Mouse (Mus musculus) heart, postnatal 0 days (tissue): ENCODE data around the gene Car2. TPM values are rescaled to one million over a fixed set of nuclear protein-coding genes. Genes with fewer than 3 reads are reported as not detected.

Experiments
- ATAC-seq: fragments of 200-750 bp; cut with Nextera tagmentation; 2 replicates; pipeline ENCODE4 v1.8.0; 2017; ENCODE audit warnings: low read depth, moderate number of reproducible peaks, moderate library complexity; ENCODE audit not compliant: insufficient read depth
- DNase-seq: peaks from one replicate; pipeline ENCODE4 v3.0.0-alpha.2; 2016; ENCODE audit warnings: low spot score
- H3K27ac ChIP-seq: fragments of 300-500 bp; sonication (generic); 2 replicates; pipeline ENCODE4 v1.5.1; 2014; ENCODE audit warnings: low read depth, mild to moderate bottlenecking
- H3K27me3 ChIP-seq: fragments of 300-500 bp; sonication (generic); 2 replicates; pipeline ENCODE4 v1.6.1; 2014; ENCODE audit warnings: low read length, mixed read lengths; ENCODE audit not compliant: control insufficient read depth, insufficient read depth
- H3K36me3 ChIP-seq: fragments of 300-500 bp; sonication (generic); replicated peaks from 2 replicates; pipeline ENCODE4 v1.6.1; 2014; ENCODE audit warnings: low read length, mixed read lengths; ENCODE audit not compliant: control insufficient read depth, insufficient read depth
- H3K4me1 ChIP-seq: fragments of 300-500 bp; sonication (generic); 2 replicates; pipeline ENCODE4 v1.6.1; 2014; ENCODE audit warnings: antibody characterized with exemption; ENCODE audit not compliant: control insufficient read depth, insufficient read depth
- H3K4me2 ChIP-seq: fragments of 300-500 bp; sonication (generic); 2 replicates; pipeline ENCODE4 v1.6.1; 2014; ENCODE audit warnings: low read depth, mild to moderate bottlenecking, low read length, moderate library complexity
- H3K4me3 ChIP-seq: fragments of 300-500 bp; sonication (generic); 2 replicates; pipeline ENCODE4 v1.5.1; 2014; ENCODE audit warnings: low read depth, low read length
- H3K9ac ChIP-seq: fragments of 300-500 bp; sonication (generic); replicated peaks from 2 replicates; pipeline ENCODE4 v1.6.1; 2014; ENCODE audit warnings: low read depth, low read length, mixed read lengths
- H3K9me3 ChIP-seq: fragments of 300-500 bp; sonication (generic); replicated peaks from 2 replicates; pipeline ENCODE4 v1.6.1; 2016; ENCODE audit warnings: low read length; ENCODE audit not compliant: control insufficient read depth
- CTCF ChIP-seq: IDR thresholded peaks from 2 replicates; pipeline ENCODE4 v1.5.1; 2016; ENCODE audit warnings: antibody characterized with exemption, control low read depth, low read depth
- EP300 ChIP-seq: IDR thresholded peaks from 2 replicates; pipeline ENCODE4 v1.6.1; 2016; ENCODE audit warnings: antibody characterized with exemption, low read depth
- WGBS: fragments of 180-500 bp; shearing (Covaris S2); extraction: QIAGEN DNeasy Blood & Tissue Kit; methylation state at CpG from one replicate; pipeline ENCODE4 v1.1.7; 2014; 5-methylcytosine and 5-hydroxymethylcytosine counted together
- polyA plus RNA-seq: library from polyadenylated mRNA; unstranded; fragments of >200 nt; fragmentation: Nextera tagmentation; extraction: Ambion mirVana; gene quantifications from 2 replicates; pipeline ENCODE4 v1.2.1, GENCODE M21; 2015
- total RNA-seq: library from RNA; depleted of rRNA; stranded (reverse); fragments of >200 nt; gene quantifications from 2 replicates; pipeline ENCODE4 v1.2.3, GENCODE M21; 2014; ENCODE audit warnings: low replicate concordance

Car2 gene
- total and polyA plus RNA-seq, 2 experiments from 2014 or later, result 13.3 to 19.9 TPM

DNA sequence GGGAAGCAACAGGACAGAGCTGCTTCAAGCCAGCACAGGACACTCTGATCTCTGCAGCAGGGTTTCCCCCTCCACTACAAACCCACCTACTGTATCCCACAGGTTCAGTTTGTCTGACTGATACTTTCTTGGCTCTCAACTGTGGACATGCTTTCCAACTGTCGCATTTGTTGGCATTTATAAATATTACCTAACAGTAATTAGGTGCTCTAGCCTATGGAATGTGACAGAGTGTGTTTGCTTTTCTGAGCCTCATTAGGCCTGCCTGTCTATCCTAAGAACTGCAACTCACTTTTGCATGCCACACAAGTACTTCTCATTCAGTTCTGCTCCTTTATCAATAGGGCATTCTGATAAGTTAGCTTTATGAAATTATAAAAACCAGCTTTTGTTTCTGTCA is 31.6 kb upstream of the Car2 start:
- TF ChIP-seq EP300 (no peak), CTCF (no peak)
- 62% methylated on average over 1 of the region's 1 CpGs for WGBS

DNA sequence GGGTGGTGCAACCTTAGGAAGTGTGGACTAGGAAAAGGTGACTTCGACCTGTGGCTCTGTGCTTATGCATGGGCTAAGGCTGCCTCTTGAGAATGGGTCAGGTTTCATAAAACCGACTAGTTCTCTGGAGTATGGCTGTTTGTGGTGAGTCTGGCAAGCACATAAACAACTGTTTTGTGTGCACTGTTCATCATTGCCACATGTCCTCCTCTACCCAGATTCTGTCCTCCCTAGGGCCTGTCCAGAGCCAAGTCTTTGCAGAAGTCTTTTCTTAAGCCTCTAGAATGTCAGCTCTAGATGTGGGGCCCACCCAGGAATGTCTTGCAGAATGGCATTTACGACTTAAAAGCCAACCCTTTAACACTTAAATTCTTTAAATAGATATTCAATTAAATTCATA is 28.2 kb upstream of the Car2 start:
- Histone ChIP-seq H3K9ac (no peak overlapping the region), H3K9me3 (no peaks in the 10 kb centered on the region), H3K4me2 (no peak overlapping the region), H3K4me1 (peaks cover 2% of the 10 kb centered on the region; the same call in 1 of the 2 replicates), H3K27me3 (no peaks in the 10 kb centered on the region), H3K27ac (no peak overlapping the region), H3K36me3 (no peaks in the 10 kb centered on the region), H3K4me3 (no peak overlapping the region)
- DNase-seq (no peak), ATAC-seq (no peak)
- 55% methylated on average over 3 of the region's 3 CpGs for WGBS
- no peak for TF ChIP-seq EP300
- no peak for TF ChIP-seq CTCF

More for the DNA sequence above, 31.6 kb upstream of the Car2 start:
- H3K27ac ChIP-seq, result no peak overlapping the region
- H3K4me2 ChIP-seq, result no peak overlapping the region
- no peak overlapping the region for H3K9ac ChIP-seq
- no peak for DNase-seq
- H3K4me1 ChIP-seq, result no peaks in the 10 kb centered on the region
- H3K27me3 ChIP-seq, result no peaks in the 10 kb centered on the region
- H3K9me3 ChIP-seq, result no peaks in the 10 kb centered on the region
- H3K36me3 ChIP-seq, result no peaks in the 10 kb centered on the region
- no peak for ATAC-seq
- H3K4me3 ChIP-seq, result no peak overlapping the region

DNA sequence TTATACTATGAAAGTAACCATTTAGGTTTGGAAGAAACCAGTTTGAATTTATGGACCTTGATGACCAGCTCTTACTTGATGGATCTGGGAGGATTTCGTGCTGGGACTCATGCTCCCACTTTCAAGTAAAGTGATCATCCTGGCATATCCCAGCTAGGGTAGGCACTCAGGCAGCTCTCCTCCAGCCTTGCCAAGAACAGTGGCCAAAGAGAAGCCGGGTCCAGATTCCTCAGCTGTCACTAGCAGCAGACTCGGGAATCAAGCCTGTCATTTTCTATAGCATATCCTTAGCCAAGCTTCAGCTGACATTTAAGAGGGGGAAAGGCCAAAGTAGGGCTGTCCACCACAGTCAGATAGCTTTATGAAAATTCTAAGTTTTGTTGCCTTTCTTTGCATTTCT is 25.8 kb upstream of the Car2 start:
- H3K9me3 ChIP-seq, result no peaks in the 10 kb centered on the region
- DNase-seq (no peak), ATAC-seq (no peak)
- no peak overlapping the region for H3K4me3 ChIP-seq
- WGBS, result 60% methylated on average over 3 of the region's 3 CpGs
- H3K27me3 ChIP-seq, result no peaks in the 10 kb centered on the region
- H3K4me1 ChIP-seq, result peaks cover 5% of the 10 kb centered on the region; the same call in 1 of the 2 replicates
- TF ChIP-seq EP300 (no peak), CTCF (no peak)
- no peak overlapping the region for H3K27ac ChIP-seq
- H3K9ac ChIP-seq, result no peak overlapping the region
- H3K36me3 ChIP-seq, result no peaks in the 10 kb centered on the region
- no peak overlapping the region for H3K4me2 ChIP-seq

DNA sequence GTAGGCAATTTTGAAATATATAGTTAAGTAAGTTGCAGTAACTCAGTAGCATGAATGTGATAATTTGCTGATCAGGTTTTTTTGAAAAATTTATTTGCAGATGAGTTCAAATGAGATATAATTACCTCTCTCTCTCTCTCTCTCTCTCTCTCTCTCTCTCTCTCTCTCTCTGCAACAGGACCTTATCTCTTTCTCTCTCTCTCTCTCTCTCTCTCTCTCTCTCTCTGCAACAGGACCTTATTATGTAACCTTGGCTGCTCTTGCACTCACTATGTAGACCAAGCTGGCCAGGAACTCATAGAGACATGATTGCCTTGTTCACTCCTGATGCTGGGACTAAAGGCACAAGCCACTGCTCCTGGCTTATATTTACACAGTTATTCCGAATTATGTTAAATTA is 24.9 kb upstream of the Car2 start:
- no peak for TF ChIP-seq EP300
- no peak for TF ChIP-seq CTCF

DNA sequence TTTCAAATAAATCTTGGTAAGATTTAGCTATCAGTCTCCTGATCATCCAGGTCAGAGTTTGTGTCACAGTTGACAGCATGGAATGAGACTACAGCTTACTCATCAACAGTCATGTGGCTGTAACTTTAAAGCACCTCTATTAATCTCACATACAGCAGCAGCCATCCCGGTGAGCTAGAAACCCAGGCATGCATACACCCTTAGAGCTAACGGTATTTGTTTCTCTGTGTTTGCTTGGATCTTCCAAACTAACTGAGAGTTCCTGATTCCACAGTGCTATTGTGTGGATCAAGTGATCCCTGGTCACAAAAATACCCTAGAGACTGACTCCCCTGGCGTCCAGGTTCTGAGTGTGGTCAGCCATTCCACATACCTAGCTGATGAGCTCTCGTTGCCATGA is 24.3 kb upstream of the Car2 start:
- Histone ChIP-seq H3K27me3 (no peaks in the 10 kb centered on the region), H3K4me1 (peaks cover 5% of the 10 kb centered on the region; the same call in 1 of the 2 replicates), H3K36me3 (no peaks in the 10 kb centered on the region), H3K4me3 (no peak overlapping the region), H3K9me3 (no peaks in the 10 kb centered on the region), H3K27ac (no peak overlapping the region), H3K9ac (no peak overlapping the region), H3K4me2 (no peak overlapping the region)
- DNase-seq, result no peak
- 31% methylated on average over 4 of the region's 4 CpGs for WGBS
- ATAC-seq, result no peak
- TF ChIP-seq CTCF (no peak), EP300 (no peak)

More for the DNA sequence above, 24.9 kb upstream of the Car2 start:
- Histone ChIP-seq H3K36me3 (no peaks in the 10 kb centered on the region), H3K9me3 (no peaks in the 10 kb centered on the region), H3K27me3 (no peaks in the 10 kb centered on the region), H3K4me2 (no peak overlapping the region), H3K4me3 (no peak overlapping the region), H3K27ac (no peak overlapping the region), H3K4me1 (peaks cover 5% of the 10 kb centered on the region; the same call in 1 of the 2 replicates), H3K9ac (no peak overlapping the region)
- ATAC-seq (no peak), DNase-seq (no peak)
- WGBS, result 58% methylated on average over 1 of the region's 1 CpGs

DNA sequence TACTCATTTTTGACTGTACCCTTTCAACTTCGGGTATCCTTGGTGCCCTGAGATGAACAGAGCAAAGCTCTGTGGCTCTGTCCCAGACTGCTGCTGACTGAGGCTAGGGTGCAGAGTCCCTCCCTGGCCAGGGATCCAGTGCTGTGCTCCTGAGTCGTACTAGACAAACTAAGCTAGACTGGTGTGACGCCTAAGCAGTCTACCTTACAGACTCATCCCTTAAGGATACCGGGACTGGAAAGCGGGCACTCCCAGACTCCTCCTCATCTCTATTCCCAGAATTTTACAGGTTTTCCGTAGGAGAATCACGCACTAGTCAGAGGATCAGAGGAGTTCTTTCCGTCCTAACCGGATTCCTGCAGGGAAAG is 23.4 kb upstream of the Car2 start:
- 2% methylated on average over 9 of the region's 9 CpGs for WGBS
- peak overlapping the region; percentile 59 for H3K4me2 ChIP-seq
- peaks cover 5% of the 10 kb centered on the region; the same call in 1 of the 2 replicates for H3K4me1 ChIP-seq
- no peak for ATAC-seq
- TF ChIP-seq EP300 (no peak), CTCF (no peak)
- no peaks in the 10 kb centered on the region for H3K9me3 ChIP-seq
- H3K27me3 ChIP-seq, result no peaks in the 10 kb centered on the region
- no peak for DNase-seq
- H3K9ac ChIP-seq, result no peak overlapping the region
- H3K27ac ChIP-seq, result no peak overlapping the region
- peak overlapping the region; percentile 27 for H3K4me3 ChIP-seq
- H3K36me3 ChIP-seq, result no peaks in the 10 kb centered on the region
